Mouse (Mus musculus) left cerebral cortex, adult 18-20 months (tissue): ENCODE results near the gene Tbl1xr1. TPM values are rescaled to one million over a fixed set of nuclear protein-coding genes. Genes with fewer than 3 reads are reported as not detected.

Source experiments
- DNase-seq, 2 experiments: peaks; one replicate each; pipeline ENCODE4 v3.0.0; 2021 to 2022; ENCODE audit warnings: low spot score in 2 of 2, mixed read lengths in 1 of 2
- total RNA-seq, 2 experiments: library from RNA; stranded (reverse); gene quantifications; 2 replicates each; pipeline ENCODE4 v1.2.3; 2021

The Tbl1xr1 gene
- total RNA-seq, 2 experiments from 2014 or later, result 132 to 133 TPM

DNA sequence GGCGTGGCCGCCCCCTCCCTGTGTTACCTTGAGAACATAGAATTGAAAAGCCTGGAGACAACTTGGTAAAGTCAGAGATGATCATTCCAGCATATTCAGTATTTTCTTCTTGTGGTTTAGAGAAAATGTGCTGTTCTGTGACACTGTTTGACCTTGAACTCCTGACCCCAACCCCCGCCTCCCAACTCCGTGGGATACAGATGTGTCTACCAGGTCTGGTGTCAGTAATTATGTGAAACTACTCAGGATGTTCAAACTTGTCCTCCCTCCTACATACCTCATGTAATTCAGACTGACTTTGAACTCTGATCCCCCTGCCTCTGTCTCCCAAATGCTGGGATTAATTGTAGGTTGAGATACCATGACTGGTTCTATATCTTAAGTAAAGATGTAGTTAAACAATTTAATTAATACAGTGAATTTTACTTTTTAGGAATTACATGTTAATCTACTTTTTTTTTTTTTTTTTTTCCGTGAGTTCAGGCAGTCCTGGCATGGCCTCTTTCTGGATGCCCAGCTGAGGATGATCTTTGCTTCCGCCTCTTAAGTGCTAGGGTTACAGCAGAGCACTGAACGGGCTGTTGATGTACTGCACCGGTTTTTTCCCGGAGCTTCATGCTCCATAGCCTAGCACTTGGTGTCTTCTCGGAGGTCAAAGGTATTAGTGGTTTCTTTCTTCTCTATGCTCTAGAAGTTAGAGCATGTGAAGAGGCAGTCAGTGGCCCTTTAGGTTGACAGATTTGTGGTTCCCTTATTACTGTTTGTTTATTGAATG, 8.0 kb downstream of the Tbl1xr1 start:
- DNase-seq, result no peak

- DNase-seq, result no peak
Observed at GRCm38 (mm10) chr3:22089825-22090224, 13.4 kb downstream of the Tbl1xr1 start.

DNA sequence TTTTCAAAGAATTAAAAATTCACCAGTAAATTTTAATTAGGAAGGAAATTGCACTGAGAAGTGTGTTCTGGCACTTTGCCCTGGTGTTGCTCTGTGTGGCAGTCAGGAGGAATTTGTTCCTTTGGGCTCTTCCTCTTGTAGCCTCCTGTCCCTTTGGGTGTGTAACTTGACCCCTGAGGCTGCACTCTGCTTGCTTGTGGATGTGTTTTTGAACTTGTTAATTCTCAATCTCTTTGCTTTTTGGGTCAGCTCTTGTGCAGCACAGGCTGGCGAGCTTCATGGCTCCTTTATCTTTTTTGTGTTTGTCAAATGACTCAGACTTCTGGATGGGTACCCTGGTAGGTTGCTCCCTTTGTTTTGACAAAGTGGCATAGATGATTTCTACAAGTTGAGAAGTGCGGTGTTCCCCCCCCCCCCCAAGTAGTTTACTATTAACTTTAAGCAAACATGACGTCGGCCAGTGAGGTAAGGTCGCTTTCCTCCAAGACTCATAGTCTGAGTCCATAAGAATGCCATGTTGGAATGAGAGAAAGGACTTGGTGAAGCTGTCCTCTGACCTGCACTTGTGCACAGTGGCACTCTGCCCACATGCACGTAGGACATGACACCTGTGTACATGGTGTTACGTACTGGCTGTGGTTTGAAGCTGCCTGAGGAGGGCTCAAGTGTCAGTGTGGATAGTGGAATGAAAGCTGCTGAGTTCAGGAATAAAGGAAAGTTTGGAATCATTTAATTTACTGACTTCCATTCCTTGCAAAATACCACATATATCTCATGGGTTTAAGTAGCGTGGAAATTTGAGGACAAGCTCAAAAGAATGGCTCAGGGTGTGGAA, 14.2 kb downstream of the Tbl1xr1 start:
- DNase-seq, result no peak

GRCm38 (mm10) chr3:22091266-22091550, 14.8 kb downstream of the Tbl1xr1 start:
- no peak for DNase-seq

DNA sequence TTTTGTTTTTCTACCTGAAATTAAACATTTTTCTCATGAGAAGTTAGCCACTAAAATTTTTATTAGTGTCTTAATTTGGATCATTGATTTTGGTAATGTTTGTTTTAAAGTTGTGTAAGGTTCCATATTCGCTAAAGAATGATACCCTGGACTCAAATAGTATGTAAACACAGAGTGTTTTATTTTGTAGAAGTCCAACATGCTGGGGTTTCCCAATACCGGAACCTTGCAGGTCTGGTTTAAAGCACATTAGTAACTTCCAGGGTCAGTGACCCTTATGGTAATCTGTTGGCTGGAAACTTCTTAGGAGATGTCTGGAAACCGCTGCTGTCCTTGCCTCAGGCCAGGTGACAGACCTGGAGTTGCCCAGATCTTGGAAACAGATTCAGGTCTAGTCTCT, 15.2 kb downstream of the Tbl1xr1 start:
- DNase-seq, result no peak

GRCm38 (mm10) chr3:22092784-22093183, 16.3 kb downstream of the Tbl1xr1 start:
- no peak for DNase-seq

- DNase-seq, result no peak
Observed at GRCm38 (mm10) chr3:22103986-22104515, 27.6 kb downstream of the Tbl1xr1 start.

DNA sequence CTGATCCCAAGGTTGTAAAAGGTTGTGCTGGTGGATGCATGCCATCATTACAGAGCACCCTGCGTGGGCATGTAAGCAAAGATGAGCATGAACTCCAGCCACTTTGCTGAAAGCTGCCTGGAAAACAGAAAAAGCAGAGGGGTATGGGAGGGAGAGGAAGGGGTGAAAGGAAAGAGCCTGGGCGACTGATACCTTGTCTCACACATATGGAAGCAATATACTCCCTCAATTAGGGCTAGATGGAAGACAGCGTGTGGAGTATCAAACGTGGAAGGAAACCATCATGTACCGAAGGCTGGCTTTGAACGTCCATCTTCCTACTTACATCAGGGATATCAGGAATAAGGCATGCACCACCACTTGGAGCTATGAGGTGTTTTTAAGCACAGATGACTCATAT, 29.0 kb downstream of the Tbl1xr1 start:
- no peak for DNase-seq

DNA sequence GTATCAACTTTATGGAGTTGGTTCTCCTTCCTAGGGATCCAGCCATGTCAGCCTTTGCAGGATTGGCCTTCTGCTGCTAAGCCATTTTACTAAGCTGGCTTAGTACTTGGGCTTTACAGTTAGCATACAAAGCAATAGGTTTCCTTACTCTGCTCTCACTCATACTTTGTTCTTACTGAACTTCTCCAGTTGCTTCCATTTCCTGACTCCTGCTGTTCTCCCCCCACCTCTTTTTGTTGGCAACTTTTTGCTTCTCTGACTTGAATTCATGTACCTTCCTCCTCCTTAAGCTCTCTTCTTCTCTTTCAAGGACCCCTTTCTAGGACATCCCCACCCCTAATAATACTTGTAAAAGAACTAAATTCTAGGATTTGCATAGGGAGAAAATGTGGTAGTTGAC, 31.6 kb downstream of the Tbl1xr1 start:
- DNase-seq, result no peak

- no peak for DNase-seq
Observed at GRCm38 (mm10) chr3:22109651-22110050, 33.2 kb downstream of the Tbl1xr1 start.

- no peak for DNase-seq
Observed at GRCm38 (mm10) chr3:22113773-22114172, 37.3 kb downstream of the Tbl1xr1 start.

- no peak for DNase-seq
Observed at GRCm38 (mm10) chr3:22115221-22115620, 38.8 kb downstream of the Tbl1xr1 start.

DNA sequence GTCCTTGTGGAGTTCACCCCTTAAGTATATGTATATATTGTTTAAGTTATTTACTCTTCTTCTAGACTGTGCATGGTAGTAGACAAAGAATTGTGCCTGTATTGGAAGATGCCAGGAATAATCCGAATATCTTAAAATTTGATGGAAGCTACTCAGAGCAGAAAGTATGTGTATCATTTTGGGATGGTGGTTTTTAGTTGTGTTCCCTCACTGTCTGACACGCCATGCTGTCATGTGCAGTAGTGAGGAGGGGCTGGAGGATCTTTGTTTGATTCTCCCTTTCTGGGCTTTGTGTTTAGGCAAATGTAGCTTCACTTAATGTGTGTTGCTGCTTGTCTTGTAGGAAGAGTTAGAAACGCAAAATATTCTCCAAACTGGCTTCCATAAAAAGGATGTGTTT, 39.2 kb downstream of the Tbl1xr1 start:
- DNase-seq, result no peak

DNA sequence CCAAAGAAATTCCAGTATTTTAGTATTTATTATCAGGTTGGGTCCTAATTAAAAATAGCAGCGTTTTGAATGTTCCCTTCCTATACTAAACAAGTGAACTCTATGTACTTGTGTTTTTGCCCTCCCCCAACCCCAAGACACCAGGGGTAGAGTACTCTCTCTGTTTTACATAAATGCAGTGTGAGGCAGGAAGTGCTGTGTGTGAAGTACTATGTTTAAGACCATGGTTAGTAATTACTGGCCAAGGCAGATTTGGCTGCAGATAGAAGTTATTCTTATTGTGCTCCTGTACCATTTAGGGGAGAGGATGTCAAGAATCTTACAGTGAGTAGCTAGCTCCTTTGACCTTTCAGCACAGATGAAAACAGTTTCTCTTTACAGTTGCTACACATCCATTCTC, 39.7 kb downstream of the Tbl1xr1 start:
- DNase-seq, result no peak

GRCm38 (mm10) chr3:22121741-22122140, 45.3 kb downstream of the Tbl1xr1 start:
- DNase-seq, result no peak

DNA sequence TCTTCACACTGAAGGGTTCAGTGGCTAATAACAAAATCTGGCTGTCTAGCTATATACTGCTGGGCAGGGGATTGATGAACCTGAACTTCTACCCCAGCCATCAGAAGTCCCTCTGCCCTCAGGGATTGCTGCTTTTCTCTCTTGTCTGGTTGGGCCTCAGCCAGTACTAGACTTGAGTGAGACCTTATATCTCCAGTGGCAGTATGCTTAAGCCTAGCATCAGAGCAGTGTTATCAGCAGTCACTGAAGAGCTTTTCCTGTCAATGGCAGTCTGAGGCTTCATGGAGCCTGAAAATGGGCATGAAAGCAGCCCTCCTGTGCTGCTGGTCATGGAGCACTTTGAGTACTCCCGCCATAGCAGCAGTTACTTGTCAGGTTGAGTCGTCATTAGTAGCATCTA, 46.7 kb downstream of the Tbl1xr1 start:
- DNase-seq, result no peak

DNA sequence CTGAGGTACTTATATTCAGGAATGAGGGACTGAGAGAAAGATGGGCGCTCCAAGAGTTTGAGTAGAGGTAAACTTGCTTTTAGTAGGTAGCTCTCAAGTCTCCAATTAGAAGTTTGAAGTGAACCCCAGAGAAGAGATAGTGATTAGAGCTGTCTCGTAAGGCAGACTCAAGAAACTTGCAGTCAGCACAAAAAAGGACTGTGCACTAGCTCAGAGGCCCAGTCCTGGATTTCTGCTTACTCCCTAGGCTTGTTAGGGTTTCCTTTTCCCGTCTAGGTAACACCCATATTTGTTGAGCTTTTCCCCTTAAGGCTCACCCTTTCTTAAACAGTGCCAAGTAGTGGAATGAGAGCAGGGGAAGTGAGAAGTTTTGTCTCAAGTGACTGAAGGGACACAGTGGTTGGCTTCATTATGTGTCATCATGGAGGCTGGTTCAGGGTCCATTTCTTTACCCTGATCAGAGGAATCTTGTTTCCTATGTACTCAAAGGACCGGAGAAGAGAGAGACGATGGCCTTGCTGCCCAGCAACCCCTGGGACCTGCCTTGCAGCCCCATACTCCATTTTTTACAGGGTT, 49.9 kb downstream of the Tbl1xr1 start:
- no peak for DNase-seq

DNA sequence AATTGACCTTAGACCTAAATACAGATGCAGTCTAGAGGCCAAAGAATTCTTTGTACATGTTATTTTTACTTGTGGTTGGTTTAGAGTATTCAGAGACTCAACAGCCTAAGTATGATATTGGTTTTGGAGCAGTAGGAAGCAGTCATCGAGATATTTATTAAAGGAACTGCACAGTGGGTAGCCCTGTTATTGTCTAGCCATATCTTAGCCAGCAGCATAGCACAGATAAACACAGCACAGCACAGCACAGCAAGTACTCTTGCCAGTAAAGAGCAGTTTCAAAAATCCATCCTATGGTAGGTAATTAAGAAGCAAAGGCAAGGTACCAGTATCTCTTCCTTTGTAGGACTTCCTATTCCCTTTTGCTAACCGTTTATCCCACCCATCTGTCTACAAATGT, 54.8 kb downstream of the Tbl1xr1 start:
- DNase-seq, result no peak

- DNase-seq, result no peak
Observed at GRCm38 (mm10) chr3:22133626-22134025, 57.2 kb downstream of the Tbl1xr1 start.

DNA sequence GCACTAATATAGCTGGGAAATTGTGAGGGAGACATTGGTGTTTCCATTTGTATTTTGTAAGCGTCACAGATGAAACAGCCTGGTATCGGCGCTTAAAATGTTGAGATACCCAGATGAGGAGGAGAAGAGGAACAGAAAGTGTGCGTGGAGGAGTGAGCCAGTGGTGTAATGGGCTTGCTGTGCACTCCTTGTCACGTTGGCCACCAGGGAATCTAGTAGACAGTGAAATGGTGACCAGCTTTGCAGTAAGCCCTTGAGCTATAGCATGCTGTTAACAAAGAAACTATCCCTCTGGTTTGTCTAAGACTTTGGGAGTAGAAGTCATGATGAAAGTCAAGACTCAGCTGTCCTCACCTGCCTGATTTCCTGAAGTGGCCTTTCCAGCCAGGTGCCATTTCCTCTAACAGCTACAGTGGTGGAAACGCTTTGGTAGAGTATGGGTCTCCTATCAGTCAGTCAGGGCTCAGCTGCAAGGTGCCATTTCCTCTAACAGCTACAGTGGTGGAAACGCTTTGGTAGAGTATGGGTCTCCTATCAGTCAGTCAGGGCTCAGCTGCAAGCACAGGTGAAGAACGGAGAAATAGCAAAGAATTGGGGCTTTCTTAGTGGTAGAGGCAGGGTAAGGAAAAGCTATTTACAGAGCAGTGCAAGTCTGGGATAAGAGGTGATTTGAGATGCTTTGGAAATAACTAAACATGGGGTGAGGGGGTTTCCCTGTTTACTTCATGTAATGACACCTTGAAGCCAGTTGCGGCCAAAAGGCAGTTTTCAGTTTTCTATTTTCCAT, 61.5 kb downstream of the Tbl1xr1 start:
- no peak for DNase-seq

- no peak for DNase-seq
Observed at GRCm38 (mm10) chr3:22138580-22139099, 62.2 kb downstream of the Tbl1xr1 start.
